Mouse (Mus musculus): Measurements from ENCODE around the gene Agbl5. TPM values are rescaled to one million over a fixed set of nuclear protein-coding genes. Genes with fewer than 3 reads are reported as not detected.

Gene Agbl5
- polyA plus RNA-seq, 1 experiment = 20.0 TPM

- DNase-seq (ENCODE audit: low read depth) = peak; percentile 66
These were observed 597 bp upstream of the Agbl5 start for GRCm38 (mm10) chr5:30887858-30888336.

GRCm38 (mm10) chr5:30889088-30889754, 727 bp downstream of the Agbl5 start:
- no peak for DNase-seq (ENCODE audit: low read depth)

- no peak for DNase-seq (ENCODE audit: low read depth)
These were observed 1.9 kb downstream of the Agbl5 start for GRCm38 (mm10) chr5:30890375-30890774.

- no peak for DNase-seq (ENCODE audit: low read depth)
These were observed 13.4 kb downstream of the Agbl5 start for GRCm38 (mm10) chr5:30901860-30902259.

GRCm38 (mm10) chr5:30907413-30908059, 19.0 kb downstream of the Agbl5 start, which contains the start of gene Ost4:
Gene Ost4 (minus strand): TSS chr5:30907788.
- DNase-seq (ENCODE audit: low read depth) = no peak

GRCm38 (mm10) chr5:30908426-30909299, 20.2 kb downstream of the Agbl5 start:
- no peak for DNase-seq (ENCODE audit: low read depth)

- no peak for DNase-seq (ENCODE audit: low read depth)
These were observed 20.8 kb downstream of the Agbl5 start for GRCm38 (mm10) chr5:30909300-30909659.

- no peak for DNase-seq (ENCODE audit: low read depth)
These were observed 21.4 kb downstream of the Agbl5 start for GRCm38 (mm10) chr5:30909863-30910262.

GRCm38 (mm10) chr5:30910481-30910880, 22.0 kb downstream of the Agbl5 start:
- DNase-seq (ENCODE audit: low read depth) = no peak

- no peak for DNase-seq (ENCODE audit: low read depth)
These were observed 23.7 kb downstream of the Agbl5 start for GRCm38 (mm10) chr5:30912156-30912555.

GRCm38 (mm10) chr5:30913060-30913841, 24.8 kb downstream of the Agbl5 start, which contains the start of gene Emilin1:
Gene Emilin1 (plus strand): TSS chr5:30913402.
- DNase-seq (ENCODE audit: low read depth) = no peak

- no peak for DNase-seq (ENCODE audit: low read depth)
These were observed 25.7 kb downstream of the Agbl5 start for GRCm38 (mm10) chr5:30914101-30914635.

GRCm38 (mm10) chr5:30914849-30915248, 26.4 kb downstream of the Agbl5 start:
- DNase-seq (ENCODE audit: low read depth) = no peak

GRCm38 (mm10) chr5:30915456-30915855, 27.0 kb downstream of the Agbl5 start:
- no peak for DNase-seq (ENCODE audit: low read depth)

- DNase-seq (ENCODE audit: low read depth) = peak; percentile 75
These were observed 27.5 kb downstream of the Agbl5 start for GRCm38 (mm10) chr5:30915974-30916433.

GRCm38 (mm10) chr5:30916841-30917240, 28.3 kb downstream of the Agbl5 start:
- no peak for DNase-seq (ENCODE audit: low read depth)

- no peak for DNase-seq (ENCODE audit: low read depth)
These were observed 28.9 kb downstream of the Agbl5 start for GRCm38 (mm10) chr5:30917348-30917747.

GRCm38 (mm10) chr5:30917891-30918670, 29.6 kb downstream of the Agbl5 start:
- DNase-seq (ENCODE audit: low read depth) = no peak

- no peak for DNase-seq (ENCODE audit: low read depth)
These were observed 30.2 kb downstream of the Agbl5 start for GRCm38 (mm10) chr5:30918691-30919090.
